Mouse (Mus musculus): ENCODE results near the gene Mogat1.

Gene Mogat1

DNA sequence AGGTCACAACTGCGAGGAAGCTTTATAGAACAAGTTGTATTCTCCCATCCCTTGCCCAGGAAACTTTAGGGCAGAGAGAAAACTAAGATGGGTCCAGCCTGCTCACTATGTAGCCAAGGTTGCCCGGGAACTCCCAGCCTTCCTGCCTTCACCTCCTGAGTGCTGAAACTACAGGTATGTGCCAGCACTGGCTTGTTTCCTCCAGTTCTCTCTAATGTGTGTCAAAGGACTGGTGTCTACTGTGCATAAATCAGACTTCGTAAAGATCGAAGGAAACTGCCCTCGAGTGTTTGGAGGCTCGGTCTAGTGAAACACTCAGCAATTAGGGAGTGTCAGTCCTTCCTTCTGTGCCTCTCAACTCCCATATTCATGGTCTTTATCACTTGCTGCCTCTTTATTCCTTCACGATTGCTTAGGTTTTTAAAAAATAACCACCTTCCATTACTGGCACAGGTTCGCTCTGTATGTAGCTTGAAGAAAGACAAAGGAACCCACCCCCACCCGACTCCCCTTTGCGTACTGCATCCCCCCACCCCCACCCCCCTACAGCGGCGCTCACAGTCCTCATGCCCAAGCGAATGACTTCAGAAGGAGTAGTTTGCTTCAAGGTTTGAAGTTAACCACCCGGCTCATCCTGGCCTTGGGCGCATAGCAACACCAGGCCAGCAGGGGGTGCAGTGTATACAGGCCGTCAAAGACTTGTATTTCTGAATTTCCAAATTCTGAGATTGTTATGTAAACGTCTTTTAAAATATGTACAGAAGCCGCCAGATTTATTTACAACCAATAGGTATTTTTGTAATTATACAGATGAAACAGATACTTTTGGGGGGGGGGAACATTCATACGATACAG lies 25.7 kb downstream of the Mogat1 start:
- in situ Hi-C loops (cut with MboI), result loop anchor here (25.0 kb wide), 1 partner anchor 1151 kb away; no protein-coding TSS in a partner anchor

DNA sequence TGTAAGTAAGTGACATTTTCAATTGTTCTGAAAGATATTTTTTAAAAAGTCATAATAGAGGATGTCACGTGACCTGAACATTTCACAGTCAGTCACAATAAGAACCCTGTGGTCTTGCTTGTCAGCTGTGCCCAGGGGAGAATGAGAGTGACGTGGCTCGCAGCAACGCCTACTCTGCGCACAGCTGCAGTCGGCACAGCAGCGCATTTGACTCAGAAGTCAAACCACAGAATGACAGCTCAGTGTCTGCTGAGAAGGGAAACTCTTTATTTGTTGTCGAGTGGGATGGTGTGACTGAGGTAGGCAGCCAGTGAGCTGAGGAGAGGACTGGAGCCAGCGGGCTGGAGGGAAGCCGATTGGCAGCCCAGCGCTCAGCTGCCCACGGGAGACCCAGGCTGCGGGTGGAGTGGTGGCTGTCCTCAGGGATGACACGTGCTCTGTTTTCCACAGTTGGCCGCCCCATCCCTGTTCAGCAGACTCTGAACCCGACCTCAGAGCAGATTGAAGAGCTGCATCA lies 26.8 kb downstream of the Mogat1 start:
- in situ Hi-C loops (cut with MboI), result loop anchor here (25.0 kb wide), 1 partner anchor 1150 kb away; no protein-coding TSS in a partner anchor

DNA sequence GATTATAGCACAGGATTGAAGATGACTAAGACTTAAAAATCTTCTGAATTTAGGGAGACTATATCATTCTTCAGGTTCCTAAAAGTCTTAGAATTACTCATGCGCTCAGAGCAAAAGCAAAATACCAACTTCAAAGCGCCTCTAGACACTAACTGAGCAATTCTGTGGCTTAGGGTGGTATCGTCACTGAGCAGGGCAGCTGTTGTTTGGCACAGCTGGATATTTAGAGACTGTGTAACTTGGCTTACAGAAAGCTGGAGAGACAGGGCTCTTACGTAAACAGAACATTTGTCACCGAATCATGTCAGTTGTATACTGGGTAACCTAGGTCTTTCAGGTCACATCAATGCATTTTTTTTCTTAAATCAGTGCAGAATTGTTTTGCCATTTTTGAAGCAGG lies 27.6 kb downstream of the Mogat1 start:
- in situ Hi-C loops (cut with MboI), result loop anchor here (25.0 kb wide), 1 partner anchor 1149 kb away; no protein-coding TSS in a partner anchor

DNA sequence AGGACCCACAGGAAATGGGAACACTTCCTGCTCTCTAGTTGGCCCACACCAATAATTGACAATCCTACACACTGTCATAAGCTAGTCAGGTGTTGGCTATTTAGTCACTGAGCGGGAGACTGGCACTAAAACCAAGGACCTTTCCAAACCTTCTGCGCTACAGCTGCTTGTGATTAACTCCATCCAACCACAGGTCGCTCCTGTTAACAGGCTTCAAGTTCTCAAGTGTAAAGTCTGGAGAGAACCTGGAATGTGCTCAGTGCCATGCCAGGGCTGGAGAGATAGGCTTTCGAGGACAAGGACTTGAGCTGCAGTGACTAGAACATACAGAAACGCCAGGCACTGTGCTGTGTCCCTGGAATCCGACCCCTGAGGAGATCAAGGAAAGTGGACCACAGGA lies 28.4 kb downstream of the Mogat1 start:
- in situ Hi-C loops (cut with MboI), result loop anchor here (25.0 kb wide), 1 partner anchor 1148 kb away; no protein-coding TSS in a partner anchor

GRCm38 (mm10) chr1:78543631-78544030 lies 32.8 kb downstream of the Mogat1 start:
- in situ Hi-C loops (cut with MboI), result loop anchor here (10.0 to 25.0 kb wide), 2 partner anchors 111 to 1144 kb away; partner anchors contain the start of genes Acsl3 and Utp14b

GRCm38 (mm10) chr1:78546258-78546657 lies 35.5 kb downstream of the Mogat1 start:
- in situ Hi-C loops (cut with MboI), result loop anchor here (10.0 to 25.0 kb wide), 2 partner anchors 109 to 1141 kb away; partner anchors contain the start of genes Acsl3 and Utp14b

DNA sequence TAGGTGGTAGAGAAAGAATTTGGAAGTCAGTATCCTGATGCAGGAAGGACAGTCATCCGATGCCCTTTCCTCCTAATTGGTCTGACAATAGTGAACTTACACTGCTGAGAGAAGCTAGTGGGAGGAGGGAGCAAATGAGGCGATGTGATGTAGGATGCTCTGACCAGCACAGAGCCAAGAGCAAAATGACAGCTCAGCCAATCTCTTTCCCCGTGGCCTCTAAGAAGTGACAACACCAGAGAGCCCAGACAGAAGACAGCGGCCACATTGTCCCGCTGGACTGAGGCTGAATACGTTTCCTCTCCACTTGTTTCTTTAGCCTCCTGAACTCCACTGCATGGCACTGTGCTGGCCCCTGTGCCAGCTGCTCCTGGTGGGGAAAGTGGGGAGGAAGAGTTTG lies 38.2 kb downstream of the Mogat1 start:
- in situ Hi-C loops (cut with MboI), result loop anchor here (10.0 to 25.0 kb wide), 2 partner anchors 106 to 1138 kb away; partner anchors contain the start of genes Acsl3 and Utp14b

DNA sequence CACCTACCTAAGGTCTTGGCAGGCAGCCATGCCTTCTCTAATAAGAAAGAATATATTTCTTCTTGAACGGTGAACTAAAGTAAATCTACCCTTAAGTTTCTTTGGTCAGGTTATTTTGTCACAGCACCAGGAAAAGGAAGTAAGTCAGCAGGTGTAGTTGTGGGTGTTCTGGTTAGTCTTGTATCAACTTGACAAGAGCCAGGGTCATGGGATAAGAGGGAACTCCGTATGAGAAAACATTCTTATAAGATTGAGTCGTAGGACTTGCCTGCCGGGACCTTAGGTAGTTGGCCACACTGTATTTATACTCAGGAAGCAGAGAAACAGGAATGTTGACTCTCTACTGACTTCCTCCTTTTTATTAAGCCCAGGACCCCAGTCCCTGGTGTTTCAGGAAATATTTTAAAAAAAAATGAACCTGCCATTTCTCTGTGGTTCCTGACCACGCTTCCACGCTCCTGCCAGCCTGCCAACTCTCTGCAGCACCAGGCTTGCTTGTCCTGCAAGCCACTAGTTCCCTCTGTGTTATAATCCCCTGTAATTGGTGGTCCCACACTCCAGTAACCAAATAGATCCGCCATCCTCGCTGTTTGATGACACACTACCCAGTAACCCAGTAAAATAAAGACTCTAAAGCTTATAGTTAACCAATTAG lies 43.3 kb downstream of the Mogat1 start:
- in situ Hi-C loops (cut with MboI), result no loop called here

- in situ Hi-C loops (cut with MboI), result no loop called here
Measured at GRCm38 (mm10) chr1:78566963-78567362, 56.2 kb downstream of the Mogat1 start.

DNA sequence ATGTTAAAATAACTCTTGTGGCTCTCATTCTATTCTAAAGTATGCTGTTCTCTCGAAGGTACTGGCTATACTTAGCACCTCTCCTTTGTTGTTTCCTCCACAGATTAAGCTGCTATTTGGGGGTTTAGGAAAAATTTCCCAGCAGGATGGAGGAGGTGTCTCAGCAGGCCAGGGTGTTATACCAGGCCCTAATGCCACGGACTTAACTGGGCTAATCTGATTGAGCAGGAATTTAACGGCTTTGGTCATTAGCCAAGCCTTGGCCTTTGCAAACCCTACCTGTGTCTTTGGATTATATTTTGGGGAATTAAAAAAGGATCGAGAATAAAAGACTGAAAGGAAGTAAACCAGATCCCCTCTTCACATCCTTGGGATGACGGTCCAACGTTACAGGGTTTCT lies 56.6 kb downstream of the Mogat1 start:
- in situ Hi-C loops (cut with MboI), result no loop called here

GRCm38 (mm10) chr1:78567834-78568507 lies 57.2 kb downstream of the Mogat1 start:
- in situ Hi-C loops (cut with MboI), result no loop called here

DNA sequence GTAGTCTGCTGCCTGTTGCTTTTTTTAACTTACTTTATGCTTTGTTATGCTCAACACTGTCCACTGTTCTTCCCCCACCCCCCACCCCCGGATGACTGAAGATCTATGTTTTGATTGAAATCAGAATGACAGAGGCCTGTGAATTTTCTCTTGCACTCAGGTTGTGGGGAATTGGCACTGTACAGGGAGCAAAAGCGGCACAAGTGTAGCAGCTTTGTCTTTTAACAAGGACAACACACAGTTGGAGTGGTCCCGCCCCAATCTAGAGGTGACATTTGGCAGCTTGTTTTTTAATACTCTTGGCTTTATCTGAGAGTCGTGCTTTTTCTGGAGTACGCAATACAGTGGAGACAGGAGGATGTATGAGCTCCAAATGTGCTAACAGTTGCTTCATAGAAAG lies 58.8 kb downstream of the Mogat1 start:
- in situ Hi-C loops (cut with MboI), result no loop called here

GRCm38 (mm10) chr1:78585080-78585479 lies 74.3 kb downstream of the Mogat1 start:
- in situ Hi-C loops (cut with MboI), result no loop called here

- in situ Hi-C loops (cut with MboI), result no loop called here
Measured at GRCm38 (mm10) chr1:78586986-78587385, 76.2 kb downstream of the Mogat1 start.
